Mouse (Mus musculus) cerebellum, adult 18-20 months (tissue): ENCODE results near the gene Thrsp.

Source experiments
- DNase-seq, 2 experiments: peaks; one replicate each; pipeline ENCODE4 v3.0.0; 2021

Gene Thrsp

GRCm38 (mm10) chr7:97375101-97375500, 42.4 kb downstream of the Thrsp start:
- DNase-seq: no peak

GRCm38 (mm10) chr7:97365887-97366286, 51.6 kb downstream of the Thrsp start:
- no peak for DNase-seq
